Mouse (Mus musculus) heart, postnatal 0 days (tissue): Measurements from ENCODE around the gene Vwce.

Experiments used
- CTCF ChIP-seq: IDR thresholded peaks from 2 replicates; pipeline ENCODE4 v1.5.1; 2016; ENCODE audit warnings: antibody characterized with exemption, control low read depth, low read depth
- EP300 ChIP-seq: IDR thresholded peaks from 2 replicates; pipeline ENCODE4 v1.6.1; 2016; ENCODE audit warnings: antibody characterized with exemption, low read depth

DNA sequence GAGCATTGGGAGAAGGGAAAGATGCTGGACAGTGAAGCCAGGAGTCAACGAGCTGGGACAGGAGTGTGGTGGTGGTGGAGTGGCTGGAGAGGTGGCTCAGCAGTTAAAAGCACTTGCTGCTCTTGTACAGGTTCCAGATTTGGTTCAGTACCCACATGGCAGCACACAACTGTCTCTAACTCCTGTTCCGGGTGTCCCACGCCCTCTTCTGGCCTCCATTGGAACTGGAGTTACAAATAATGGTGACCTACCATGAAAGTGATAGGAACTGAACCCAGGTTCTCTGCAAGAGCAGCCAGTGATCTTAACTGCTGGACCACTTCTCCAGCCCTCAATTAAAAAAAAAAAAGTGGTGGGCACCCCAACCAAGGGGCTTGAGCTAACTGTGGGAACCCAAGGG, 35.8 kb upstream of the Vwce start:
- TF ChIP-seq CTCF (no peak), EP300 (no peak)
